Mouse (Mus musculus) intestine, embryonic 14.5 days (tissue): ENCODE measurements around the gene Dscaml1. TPM values are rescaled to one million over a fixed set of nuclear protein-coding genes. Genes with fewer than 3 reads are reported as not detected.

Experiments
- ATAC-seq: fragments of 200-750 bp; cut with Nextera tagmentation; replicated peaks from 2 replicates; pipeline ENCODE4 v1.8.0; 2017; ENCODE audit warnings: low read depth, moderate number of reproducible peaks, moderate TSS enrichment, moderate library complexity; ENCODE audit not compliant: low FRiP score, low TSS enrichment
- DNase-seq: peaks from one replicate; pipeline ENCODE4 v3.0.0-alpha.2; 2018; ENCODE audit warnings: low spot score
- H3K27ac ChIP-seq: fragments of 300-500 bp; sonication (generic); 2 replicates; pipeline ENCODE4 v1.5.1; 2014; ENCODE audit warnings: low read depth, mild to moderate bottlenecking, control low read depth
- H3K27me3 ChIP-seq: fragments of 300-500 bp; sonication (generic); replicated peaks from 2 replicates; pipeline ENCODE4 v1.6.1; 2014; ENCODE audit warnings: low read length, control low read depth; ENCODE audit not compliant: control insufficient read depth, insufficient read depth
- H3K36me3 ChIP-seq: fragments of 300-500 bp; sonication (generic); 2 replicates; pipeline ENCODE4 v1.6.1; 2014; ENCODE audit warnings: low read length, control low read depth; ENCODE audit not compliant: control insufficient read depth, insufficient read depth
- H3K4me1 ChIP-seq: fragments of 300-500 bp; sonication (generic); replicated peaks from 2 replicates; pipeline ENCODE4 v1.6.1; 2014; ENCODE audit warnings: low read length, control low read depth, mixed read lengths; ENCODE audit not compliant: control insufficient read depth, insufficient read depth
- H3K4me2 ChIP-seq: fragments of 300-500 bp; sonication (generic); 2 replicates; pipeline ENCODE4 v1.6.1; 2014; ENCODE audit warnings: low read length
- H3K4me3 ChIP-seq: fragments of 300-500 bp; sonication (generic); 2 replicates; pipeline ENCODE4 v1.5.1; 2014; ENCODE audit warnings: low read depth, low read length, control low read depth, mixed read lengths
- H3K9ac ChIP-seq: fragments of 300-500 bp; sonication (generic); 2 replicates; pipeline ENCODE4 v1.6.1; 2014; ENCODE audit warnings: mild to moderate bottlenecking, low read length
- H3K9me3 ChIP-seq: fragments of 300-500 bp; sonication (generic); 2 replicates; pipeline ENCODE4 v1.6.1; 2016; ENCODE audit warnings: low read length, control low read depth; ENCODE audit not compliant: control insufficient read depth
- WGBS: fragments of 180-500 bp; shearing (Covaris S2); extraction: QIAGEN DNeasy Blood & Tissue Kit; methylation state at CpG from one replicate; pipeline ENCODE4 v1.1.7; 2014; 5-methylcytosine and 5-hydroxymethylcytosine counted together
- polyA plus RNA-seq: library from polyadenylated mRNA; unstranded; fragments of >200 nt; fragmentation: Nextera tagmentation; extraction: Ambion mirVana; gene quantifications from 2 replicates; pipeline ENCODE4 v1.2.1, GENCODE M21; 2014

Dscaml1 gene
- polyA plus RNA-seq, 1 experiment from 2014 or later: 0.41 TPM

GRCm38 (mm10) chr9:45474874-45475273, 48.4 kb downstream of the Dscaml1 start:
- H3K27me3 ChIP-seq: no peaks in the 10 kb centered on the region
- no peaks in the 10 kb centered on the region for H3K9me3 ChIP-seq
- H3K4me2 ChIP-seq: no peak overlapping the region
- H3K27ac ChIP-seq: no peak overlapping the region
- no peaks in the 10 kb centered on the region for H3K36me3 ChIP-seq
- no peak for ATAC-seq
- H3K9ac ChIP-seq: no peak overlapping the region
- DNase-seq: no peak
- H3K4me1 ChIP-seq: no peaks in the 10 kb centered on the region
- H3K4me3 ChIP-seq: no peak overlapping the region

GRCm38 (mm10) chr9:45480936-45481335, 54.5 kb downstream of the Dscaml1 start:
- Histone ChIP-seq H3K27me3 (no peaks in the 10 kb centered on the region), H3K4me2 (no peak overlapping the region), H3K9ac (no peak overlapping the region), H3K4me1 (no peaks in the 10 kb centered on the region), H3K9me3 (no peaks in the 10 kb centered on the region), H3K36me3 (no peaks in the 10 kb centered on the region), H3K27ac (no peak overlapping the region), H3K4me3 (no peak overlapping the region)
- WGBS: 90% methylated on average over 9 of the region's 9 CpGs
- ATAC-seq (no peak), DNase-seq (no peak)

- Histone ChIP-seq H3K9me3 (no peaks in the 10 kb centered on the region), H3K27me3 (no peaks in the 10 kb centered on the region), H3K9ac (no peak overlapping the region), H3K4me1 (no peaks in the 10 kb centered on the region), H3K27ac (no peak overlapping the region), H3K36me3 (no peaks in the 10 kb centered on the region), H3K4me3 (no peak overlapping the region), H3K4me2 (no peak overlapping the region)
- DNase-seq (no peak), ATAC-seq (no peak)
- WGBS: 74% methylated on average over 4 of the region's 4 CpGs
These were observed 60.2 kb downstream of the Dscaml1 start for GRCm38 (mm10) chr9:45486665-45487074.

- ATAC-seq: no peak
- WGBS: 76% methylated on average over 12 of the region's 12 CpGs
These were observed 60.9 kb downstream of the Dscaml1 start for GRCm38 (mm10) chr9:45487179-45487801.

GRCm38 (mm10) chr9:45490899-45491298, 64.5 kb downstream of the Dscaml1 start:
- no peak overlapping the region for H3K9ac ChIP-seq
- H3K4me2 ChIP-seq: no peak overlapping the region
- H3K4me3 ChIP-seq: no peak overlapping the region
- no peaks in the 10 kb centered on the region for H3K9me3 ChIP-seq
- ATAC-seq (no peak), DNase-seq (no peak)
- H3K4me1 ChIP-seq: no peaks in the 10 kb centered on the region
- H3K36me3 ChIP-seq: no peaks in the 10 kb centered on the region
- 91% methylated on average over 2 of the region's 2 CpGs for WGBS
- no peak overlapping the region for H3K27ac ChIP-seq
- H3K27me3 ChIP-seq: no peaks in the 10 kb centered on the region

More at GRCm38 (mm10) chr9:45487179-45487801, 60.9 kb downstream of the Dscaml1 start:
- Histone ChIP-seq H3K4me3 (no peak overlapping the region), H3K9ac (no peak overlapping the region), H3K4me2 (no peak overlapping the region), H3K4me1 (no peaks in the 10 kb centered on the region), H3K27ac (no peak overlapping the region), H3K36me3 (no peaks in the 10 kb centered on the region), H3K9me3 (no peaks in the 10 kb centered on the region), H3K27me3 (no peaks in the 10 kb centered on the region)
- no peak for DNase-seq

- 87% methylated on average over 3 of the region's 3 CpGs for WGBS
- Histone ChIP-seq H3K4me2 (no peak overlapping the region), H3K27ac (no peak overlapping the region), H3K4me1 (peaks cover 11% of the 10 kb centered on the region), H3K9me3 (no peaks in the 10 kb centered on the region), H3K27me3 (no peaks in the 10 kb centered on the region), H3K4me3 (no peak overlapping the region), H3K36me3 (no peaks in the 10 kb centered on the region), H3K9ac (no peak overlapping the region)
- ATAC-seq: no peak
- no peak for DNase-seq
These were observed 68.5 kb downstream of the Dscaml1 start for GRCm38 (mm10) chr9:45494889-45495288.

- Histone ChIP-seq H3K27me3 (no peaks in the 10 kb centered on the region), H3K4me2 (no peak overlapping the region), H3K9ac (no peak overlapping the region), H3K36me3 (no peaks in the 10 kb centered on the region), H3K27ac (0 out of 2 replicates have a peak overlapping the region, but pooled peaks have one; percentile 9), H3K4me3 (no peak overlapping the region), H3K9me3 (no peaks in the 10 kb centered on the region), H3K4me1 (peaks cover 11% of the 10 kb centered on the region)
- WGBS: 89% methylated on average over 3 of the region's 3 CpGs
- no peak for ATAC-seq
- DNase-seq: no peak
These were observed 69.9 kb downstream of the Dscaml1 start for GRCm38 (mm10) chr9:45496340-45496739.

- DNase-seq (no peak), ATAC-seq (0 out of 2 replicates have a peak, but pooled peaks have one; percentile 44)
- H3K27ac ChIP-seq: 0 out of 2 replicates have a peak overlapping the region, but pooled peaks have one; percentile 9
- no peaks in the 10 kb centered on the region for H3K36me3 ChIP-seq
- no peak overlapping the region for H3K9ac ChIP-seq
- H3K4me2 ChIP-seq: no peak overlapping the region
- H3K9me3 ChIP-seq: no peaks in the 10 kb centered on the region
- 76% methylated on average over 1 of the region's 1 CpGs for WGBS
- H3K4me3 ChIP-seq: no peak overlapping the region
- no peaks in the 10 kb centered on the region for H3K27me3 ChIP-seq
- peaks cover 11% of the 10 kb centered on the region for H3K4me1 ChIP-seq
These were observed 70.5 kb downstream of the Dscaml1 start for GRCm38 (mm10) chr9:45496944-45497343.

GRCm38 (mm10) chr9:45499267-45499666, 72.8 kb downstream of the Dscaml1 start:
- DNase-seq: no peak
- no peak for ATAC-seq
- Histone ChIP-seq H3K36me3 (no peaks in the 10 kb centered on the region), H3K9me3 (no peaks in the 10 kb centered on the region), H3K4me1 (peaks cover 11% of the 10 kb centered on the region), H3K27me3 (no peaks in the 10 kb centered on the region), H3K9ac (no peak overlapping the region), H3K4me2 (no peak overlapping the region; the same call in 1 of the 2 replicates), H3K27ac (no peak overlapping the region), H3K4me3 (no peak overlapping the region)
- WGBS: 10% methylated on average over 10 of the region's 10 CpGs
